Mouse (Mus musculus): Measurements from ENCODE around the gene 6330409D20Rik. TPM values are rescaled to one million over a fixed set of nuclear protein-coding genes. Genes with fewer than 3 reads are reported as not detected.
A peak's percentile ranks its signal among the peaks of the same experiment; 100 is the strongest.

The 6330409D20Rik gene
- 0.16 TPM in 1 of 2 replicates, not detected in the other for polyA plus RNA-seq (2015; fragmentation: Nextera tagmentation; extraction: Ambion mirVana)

GRCm38 (mm10) chr2:32740916-32741272 lies at the start of gene 6330409D20Rik:
Gene 6330409D20Rik (minus strand): TSS chr2:32741016.
- H3K9ac ChIP-seq: peak within 1 kb of the TSS; percentile 41; the same call in 1 of the 2 replicates
- H3K36me3 ChIP-seq: peaks cover under 1% of the 10 kb centered on the region; the same call in 1 of the 2 replicates
- peak within 1 kb of the TSS; percentile 69 for H3K4me2 ChIP-seq
- no peak; the same call in 1 of the 2 replicates for ATAC-seq (replicated peaks; ENCODE audit: insufficient number of reproducible peaks, insufficient read depth, low FRiP score, low read depth)
- no peaks in the 10 kb centered on the region for H3K9me3 ChIP-seq (replicated peaks)
- peak within 1 kb of the TSS; percentile 48 for H3K4me3 ChIP-seq
- H3K4me1 ChIP-seq (replicated peaks): peaks cover 28% of the 10 kb centered on the region
- 12% methylated on average over 11 of the region's 11 CpGs for WGBS
- H3K27ac ChIP-seq: no peak within 1 kb of the TSS
- H3K27me3 ChIP-seq: peaks cover 36% of the 10 kb centered on the region

- Histone ChIP-seq H3K27ac (no peak overlapping the region), H3K4me2 (no peak overlapping the region), H3K36me3 (0 out of 2 replicates have a peak, but pooled peaks cover 5% of the 10 kb centered on the region), H3K27me3 (no peaks in the 10 kb centered on the region), H3K4me3 (no peak overlapping the region), H3K4me1 (replicated peaks) (peaks cover 16% of the 10 kb centered on the region), H3K9ac (no peak overlapping the region), H3K9me3 (replicated peaks) (no peaks in the 10 kb centered on the region)
- 33% methylated on average over 2 of the region's 2 CpGs for WGBS
- ATAC-seq (replicated peaks; ENCODE audit: insufficient number of reproducible peaks, insufficient read depth, low FRiP score, low read depth): no peak
These were observed 47.8 kb upstream of the 6330409D20Rik start for GRCm38 (mm10) chr2:32788581-32788980.

GRCm38 (mm10) chr2:32787176-32787575 lies 46.4 kb upstream of the 6330409D20Rik start:
- Histone ChIP-seq H3K27me3 (no peaks in the 10 kb centered on the region), H3K4me2 (no peak overlapping the region), H3K9me3 (replicated peaks) (no peaks in the 10 kb centered on the region), H3K36me3 (no peaks in the 10 kb centered on the region), H3K9ac (no peak overlapping the region), H3K4me3 (no peak overlapping the region), H3K4me1 (replicated peaks) (peaks cover 16% of the 10 kb centered on the region), H3K27ac (no peak overlapping the region)
- no peak for ATAC-seq (replicated peaks; ENCODE audit: insufficient number of reproducible peaks, insufficient read depth, low FRiP score, low read depth)
- WGBS: 57% methylated on average over 6 of the region's 6 CpGs

- 56% methylated on average over 4 of the region's 4 CpGs for WGBS
- Histone ChIP-seq H3K4me1 (replicated peaks) (peaks cover 11% of the 10 kb centered on the region), H3K36me3 (no peaks in the 10 kb centered on the region), H3K4me3 (no peak within 1 kb of the TSS), H3K4me2 (peak within 1 kb of the TSS; percentile 14), H3K27me3 (no peaks in the 10 kb centered on the region), H3K9me3 (replicated peaks) (no peaks in the 10 kb centered on the region), H3K9ac (no peak within 1 kb of the TSS), H3K27ac (no peak within 1 kb of the TSS)
- ATAC-seq (replicated peaks; ENCODE audit: insufficient number of reproducible peaks, insufficient read depth, low FRiP score, low read depth): no peak
These were observed 43.3 kb upstream of the 6330409D20Rik start, which contains the start of gene Cfap157 for GRCm38 (mm10) chr2:32784048-32784681. Gene Cfap157 (minus strand): TSS chr2:32784428.

- Histone ChIP-seq H3K36me3 (no peaks in the 10 kb centered on the region), H3K4me2 (no peak overlapping the region), H3K27me3 (no peaks in the 10 kb centered on the region), H3K9me3 (replicated peaks) (no peaks in the 10 kb centered on the region), H3K9ac (no peak overlapping the region), H3K27ac (no peak overlapping the region), H3K4me1 (replicated peaks) (peaks cover 11% of the 10 kb centered on the region), H3K4me3 (no peak overlapping the region)
- 73% methylated on average over 6 of the region's 6 CpGs for WGBS
- ATAC-seq (replicated peaks; ENCODE audit: insufficient number of reproducible peaks, insufficient read depth, low FRiP score, low read depth): no peak
These were observed 40.9 kb upstream of the 6330409D20Rik start for GRCm38 (mm10) chr2:32781710-32782109.

GRCm38 (mm10) chr2:32779714-32780113 lies 38.9 kb upstream of the 6330409D20Rik start:
- H3K4me3 ChIP-seq: no peak overlapping the region
- no peak for ATAC-seq (replicated peaks; ENCODE audit: insufficient number of reproducible peaks, insufficient read depth, low FRiP score, low read depth)
- no peaks in the 10 kb centered on the region for H3K36me3 ChIP-seq
- no peak overlapping the region for H3K4me2 ChIP-seq
- 89% methylated on average over 6 of the region's 6 CpGs for WGBS
- H3K9me3 ChIP-seq (replicated peaks): no peaks in the 10 kb centered on the region
- H3K9ac ChIP-seq: no peak overlapping the region
- H3K27ac ChIP-seq: no peak overlapping the region
- H3K4me1 ChIP-seq (replicated peaks): peaks cover 24% of the 10 kb centered on the region
- H3K27me3 ChIP-seq: peaks cover 5% of the 10 kb centered on the region; the same call in 1 of the 2 replicates

GRCm38 (mm10) chr2:32779131-32779530 lies 38.3 kb upstream of the 6330409D20Rik start:
- ATAC-seq (replicated peaks; ENCODE audit: insufficient number of reproducible peaks, insufficient read depth, low FRiP score, low read depth): no peak
- peaks cover 5% of the 10 kb centered on the region; the same call in 1 of the 2 replicates for H3K27me3 ChIP-seq
- 14% methylated on average over 8 of the region's 8 CpGs for WGBS
- no peaks in the 10 kb centered on the region for H3K36me3 ChIP-seq
- H3K27ac ChIP-seq: no peak overlapping the region
- H3K4me3 ChIP-seq: no peak overlapping the region
- H3K4me1 ChIP-seq (replicated peaks): peaks cover 20% of the 10 kb centered on the region
- H3K9ac ChIP-seq: no peak overlapping the region
- H3K9me3 ChIP-seq (replicated peaks): no peaks in the 10 kb centered on the region
- no peak overlapping the region for H3K4me2 ChIP-seq

GRCm38 (mm10) chr2:32778081-32778480 lies 37.3 kb upstream of the 6330409D20Rik start:
- Histone ChIP-seq H3K36me3 (no peaks in the 10 kb centered on the region), H3K4me3 (no peak overlapping the region), H3K9me3 (replicated peaks) (no peaks in the 10 kb centered on the region), H3K9ac (no peak overlapping the region), H3K4me1 (replicated peaks) (peaks cover 16% of the 10 kb centered on the region), H3K27ac (no peak overlapping the region), H3K27me3 (peaks cover 5% of the 10 kb centered on the region; the same call in 1 of the 2 replicates), H3K4me2 (no peak overlapping the region)
- WGBS: 79% methylated on average over 6 of the region's 6 CpGs
- ATAC-seq (replicated peaks; ENCODE audit: insufficient number of reproducible peaks, insufficient read depth, low FRiP score, low read depth): no peak

GRCm38 (mm10) chr2:32776192-32776591 lies 35.4 kb upstream of the 6330409D20Rik start:
- H3K36me3 ChIP-seq: no peaks in the 10 kb centered on the region
- no peak for ATAC-seq (replicated peaks; ENCODE audit: insufficient number of reproducible peaks, insufficient read depth, low FRiP score, low read depth)
- peaks cover 20% of the 10 kb centered on the region for H3K4me1 ChIP-seq (replicated peaks)
- WGBS: 27% methylated on average over 22 of the region's 22 CpGs
- peak overlapping the region; percentile 60; the same call in 1 of the 2 replicates for H3K9ac ChIP-seq
- no peak overlapping the region for H3K27ac ChIP-seq
- H3K4me2 ChIP-seq: peak overlapping the region; percentile 94
- peak overlapping the region; percentile 64 for H3K4me3 ChIP-seq
- H3K27me3 ChIP-seq: peaks cover 5% of the 10 kb centered on the region; the same call in 1 of the 2 replicates
- H3K9me3 ChIP-seq (replicated peaks): no peaks in the 10 kb centered on the region

- peaks cover 20% of the 10 kb centered on the region for H3K4me1 ChIP-seq (replicated peaks)
- peak within 1 kb of the TSS; percentile 94 for H3K4me2 ChIP-seq
- peaks cover 5% of the 10 kb centered on the region; the same call in 1 of the 2 replicates for H3K27me3 ChIP-seq
- peak; percentile 96 for ATAC-seq (replicated peaks; ENCODE audit: insufficient number of reproducible peaks, insufficient read depth, low FRiP score, low read depth)
- under 1% methylated on average over 46 of the region's 46 CpGs for WGBS
- peak within 1 kb of the TSS; percentile 66 for H3K27ac ChIP-seq
- H3K9me3 ChIP-seq (replicated peaks): no peaks in the 10 kb centered on the region
- peak within 1 kb of the TSS; percentile 64 for H3K4me3 ChIP-seq
- no peaks in the 10 kb centered on the region for H3K36me3 ChIP-seq
- H3K9ac ChIP-seq: peak within 1 kb of the TSS; percentile 60
These were observed 34.7 kb upstream of the 6330409D20Rik start, which contains the start of the genes Ttc16 and Ptrh1 for GRCm38 (mm10) chr2:32775359-32776074. Gene Ttc16 (minus strand): TSS chr2:32775633. Gene Ptrh1 (plus strand): TSS chr2:32775786.

- WGBS: 76% methylated on average over 8 of the region's 8 CpGs
- no peaks in the 10 kb centered on the region for H3K36me3 ChIP-seq
- H3K27me3 ChIP-seq: peaks cover 5% of the 10 kb centered on the region; the same call in 1 of the 2 replicates
- no peaks in the 10 kb centered on the region for H3K9me3 ChIP-seq (replicated peaks)
- peaks cover 17% of the 10 kb centered on the region for H3K4me1 ChIP-seq (replicated peaks)
- H3K27ac ChIP-seq: no peak overlapping the region
- H3K4me2 ChIP-seq: no peak overlapping the region
- ATAC-seq (replicated peaks; ENCODE audit: insufficient number of reproducible peaks, insufficient read depth, low FRiP score, low read depth): no peak
- H3K4me3 ChIP-seq: no peak overlapping the region
- no peak overlapping the region for H3K9ac ChIP-seq
These were observed 31.9 kb upstream of the 6330409D20Rik start for GRCm38 (mm10) chr2:32772626-32773279.

Data from heart, embryonic 15.5 days (tissue).